Mouse (Mus musculus) embryonic facial prominence, embryonic 14.5 days (tissue): Measurements from ENCODE around the gene Cped1. TPM values are rescaled to one million over a fixed set of nuclear protein-coding genes. Genes with fewer than 3 reads are reported as not detected.
A peak's percentile ranks its signal among the peaks of the same experiment; 100 is the strongest.
"Not testable (repeated sequence)": the region's sequence is repeated elsewhere in the genome, so short reads cannot be mapped to it uniquely, and the experiment has no call there.

Experiments used
- ATAC-seq: fragments of 200-750 bp; cut with Nextera tagmentation; 2 replicates; pipeline ENCODE4 v1.8.0; 2017; ENCODE audit warnings: low read depth, moderate number of reproducible peaks, moderate TSS enrichment
- DNase-seq: peaks from one replicate; pipeline ENCODE4 v3.0.0-alpha.2; 2015; ENCODE audit warnings: low spot score
- H3K27ac ChIP-seq: fragments of 300-500 bp; sonication (generic); replicated peaks from 2 replicates; pipeline ENCODE4 v1.5.1; 2014; ENCODE audit warnings: low read depth, mild to moderate bottlenecking, low read length, moderate library complexity
- H3K27me3 ChIP-seq: fragments of 300-500 bp; sonication (generic); replicated peaks from 2 replicates; pipeline ENCODE4 v1.6.1; 2014; ENCODE audit warnings: low read length; ENCODE audit not compliant: control insufficient read depth, insufficient read depth
- H3K36me3 ChIP-seq: fragments of 300-500 bp; sonication (generic); 2 replicates; pipeline ENCODE4 v1.6.1; 2014; ENCODE audit warnings: low read length, mixed read lengths; ENCODE audit not compliant: control insufficient read depth, insufficient read depth
- H3K4me1 ChIP-seq: fragments of 300-500 bp; sonication (generic); 2 replicates; pipeline ENCODE4 v1.6.1; 2014; ENCODE audit warnings: antibody characterized with exemption, low read length; ENCODE audit not compliant: control insufficient read depth, insufficient read depth
- H3K4me2 ChIP-seq: fragments of 300-500 bp; sonication (generic); 2 replicates; pipeline ENCODE4 v1.6.1; 2014; ENCODE audit warnings: low read depth, mild to moderate bottlenecking, low read length, moderate library complexity, mixed read lengths
- H3K4me3 ChIP-seq: fragments of 300-500 bp; sonication (generic); 2 replicates; pipeline ENCODE4 v1.5.1; 2014; ENCODE audit warnings: low read depth, mild to moderate bottlenecking, low read length
- H3K9ac ChIP-seq: fragments of 300-500 bp; sonication (generic); 2 replicates; pipeline ENCODE4 v1.6.1; 2014; ENCODE audit warnings: low read depth, mild to moderate bottlenecking, low read length, moderate library complexity, mixed read lengths
- H3K9me3 ChIP-seq: fragments of 300-500 bp; sonication (generic); 2 replicates; pipeline ENCODE4 v1.6.1; 2016; ENCODE audit warnings: low read length; ENCODE audit not compliant: control insufficient read depth
- WGBS: fragments of 180-500 bp; shearing (Covaris S2); extraction: QIAGEN DNeasy Blood & Tissue Kit; methylation state at CpG from one replicate; pipeline ENCODE4 v1.1.7; 2014; 5-methylcytosine and 5-hydroxymethylcytosine counted together
- polyA plus RNA-seq: library from polyadenylated mRNA; unstranded; fragments of >200 nt; fragmentation: Nextera tagmentation; extraction: Ambion mirVana; gene quantifications from 2 replicates; pipeline ENCODE4 v1.2.1, GENCODE M21; 2014

Gene Cped1
- polyA plus RNA-seq, 1 experiment from 2014 or later, result 25.0 TPM

GRCm38 (mm10) chr6:22231244-22231643 is 245.5 kb downstream of the Cped1 start:
- H3K27ac ChIP-seq, result no peak overlapping the region
- no peak overlapping the region for H3K9ac ChIP-seq
- no peak overlapping the region for H3K4me2 ChIP-seq
- no peaks in the 10 kb centered on the region for H3K9me3 ChIP-seq
- no peak for ATAC-seq
- no peaks in the 10 kb centered on the region for H3K27me3 ChIP-seq
- no peaks in the 10 kb centered on the region for H3K36me3 ChIP-seq
- no peak overlapping the region for H3K4me3 ChIP-seq
- DNase-seq, result no peak
- H3K4me1 ChIP-seq, result no peaks in the 10 kb centered on the region
- whole genome bisulfite sequencing, result 91% methylated on average over 3 of the region's 3 CpGs

- no peak overlapping the region for H3K4me2 ChIP-seq
- ATAC-seq (no peak), DNase-seq (no peak)
- no peaks in the 10 kb centered on the region for H3K27me3 ChIP-seq
- H3K4me3 ChIP-seq, result no peak overlapping the region
- no peaks in the 10 kb centered on the region for H3K9me3 ChIP-seq
- H3K27ac ChIP-seq, result no peak overlapping the region
- no peak overlapping the region for H3K9ac ChIP-seq
- no peaks in the 10 kb centered on the region for H3K4me1 ChIP-seq
- WGBS, result 47% methylated on average over 6 of the region's 6 CpGs
- no peaks in the 10 kb centered on the region for H3K36me3 ChIP-seq
These were observed 247.8 kb downstream of the Cped1 start for GRCm38 (mm10) chr6:22233517-22233916.

GRCm38 (mm10) chr6:22235133-22235532 is 249.4 kb downstream of the Cped1 start:
- no peak for DNase-seq
- no peak overlapping the region for H3K4me3 ChIP-seq
- ATAC-seq, result no peak
- 75% methylated on average over 6 of the region's 6 CpGs for WGBS
- no peaks in the 10 kb centered on the region for H3K36me3 ChIP-seq
- H3K4me2 ChIP-seq, result no peak overlapping the region
- H3K27me3 ChIP-seq, result no peaks in the 10 kb centered on the region
- H3K9me3 ChIP-seq, result no peaks in the 10 kb centered on the region
- H3K27ac ChIP-seq, result no peak overlapping the region
- H3K4me1 ChIP-seq, result no peaks in the 10 kb centered on the region
- H3K9ac ChIP-seq, result no peak overlapping the region

GRCm38 (mm10) chr6:22243321-22243720 is 257.6 kb downstream of the Cped1 start:
- Histone ChIP-seq H3K4me1 (no peaks in the 10 kb centered on the region), H3K9me3 (no peaks in the 10 kb centered on the region), H3K36me3 (peaks cover 6% of the 10 kb centered on the region; the same call in 1 of the 2 replicates), H3K27me3 (no peaks in the 10 kb centered on the region), H3K9ac (no peak overlapping the region), H3K4me3 (no peak overlapping the region), H3K4me2 (no peak overlapping the region), H3K27ac (no peak overlapping the region)
- DNase-seq, result peak; percentile 38
- ATAC-seq, result no peak
- whole genome bisulfite sequencing, result 74% methylated on average over 8 of the region's 8 CpGs

GRCm38 (mm10) chr6:22246696-22247095 is 261.0 kb downstream of the Cped1 start:
- Histone ChIP-seq H3K4me3 (no peak overlapping the region), H3K9me3 (no peaks in the 10 kb centered on the region), H3K36me3 (0 out of 2 replicates have a peak, but pooled peaks cover under 1% of the 10 kb centered on the region), H3K27ac (no peak overlapping the region), H3K4me2 (no peak overlapping the region), H3K27me3 (no peaks in the 10 kb centered on the region), H3K9ac (no peak overlapping the region), H3K4me1 (no peaks in the 10 kb centered on the region)
- ATAC-seq (no peak), DNase-seq (no peak)
- 85% methylated on average over 2 of the region's 2 CpGs for WGBS

- Histone ChIP-seq H3K9ac (no peak overlapping the region), H3K9me3 (no peaks in the 10 kb centered on the region), H3K4me2 (no peak overlapping the region), H3K36me3 (peaks cover 5% of the 10 kb centered on the region; the same call in 1 of the 2 replicates), H3K27ac (no peak overlapping the region), H3K4me3 (no peak overlapping the region), H3K4me1 (no peaks in the 10 kb centered on the region), H3K27me3 (no peaks in the 10 kb centered on the region)
- DNase-seq, result no peak
- WGBS, result 84% methylated on average over 4 of the region's 4 CpGs
- ATAC-seq, result no peak
These were observed 273.1 kb downstream of the Cped1 start for GRCm38 (mm10) chr6:22258784-22259183.

GRCm38 (mm10) chr6:22262519-22262918 is 276.8 kb downstream of the Cped1 start:
- no peaks in the 10 kb centered on the region for H3K4me1 ChIP-seq
- DNase-seq (peak; percentile 39), ATAC-seq (no peak)
- H3K4me3 ChIP-seq, result no peak overlapping the region
- no peaks in the 10 kb centered on the region for H3K9me3 ChIP-seq
- no peak overlapping the region for H3K4me2 ChIP-seq
- no peaks in the 10 kb centered on the region for H3K36me3 ChIP-seq
- WGBS, result 67% methylated on average over 4 of the region's 4 CpGs
- H3K27me3 ChIP-seq, result no peaks in the 10 kb centered on the region
- no peak overlapping the region for H3K9ac ChIP-seq
- no peak overlapping the region for H3K27ac ChIP-seq

GRCm38 (mm10) chr6:22264094-22264493 is 278.4 kb downstream of the Cped1 start:
- H3K9ac ChIP-seq, DNase-seq, H3K4me3 ChIP-seq, H3K36me3 ChIP-seq, H3K4me1 ChIP-seq, ATAC-seq, H3K27me3 ChIP-seq, H3K4me2 ChIP-seq, H3K27ac ChIP-seq, H3K9me3 ChIP-seq: not testable (repeated sequence)
- WGBS, result 90% methylated on average over 8 of the region's 8 CpGs

- Histone ChIP-seq H3K36me3 (no peaks in the 10 kb centered on the region), H3K4me2 (no peak overlapping the region), H3K27me3 (no peaks in the 10 kb centered on the region), H3K9me3 (no peaks in the 10 kb centered on the region), H3K9ac (no peak overlapping the region), H3K4me1 (no peaks in the 10 kb centered on the region), H3K27ac (no peak overlapping the region), H3K4me3 (no peak overlapping the region)
- no peak for ATAC-seq
- WGBS, result 76% methylated on average over 4 of the region's 4 CpGs
- no peak for DNase-seq
These were observed 280.3 kb downstream of the Cped1 start for GRCm38 (mm10) chr6:22266018-22266417.
